Mouse (Mus musculus) cerebellum, adult 9-10 months (tissue): ENCODE measurements at regions not wholly inside any gene's neighbourhood (a gene's known extent, or its start where the extent isn't known, plus 50 kb on each side); places are given as distances from the start of the nearest gene placed in this dataset.

Source experiments
- DNase-seq: peaks from one replicate; pipeline ENCODE4 v3.0.0; 2022

DNA sequence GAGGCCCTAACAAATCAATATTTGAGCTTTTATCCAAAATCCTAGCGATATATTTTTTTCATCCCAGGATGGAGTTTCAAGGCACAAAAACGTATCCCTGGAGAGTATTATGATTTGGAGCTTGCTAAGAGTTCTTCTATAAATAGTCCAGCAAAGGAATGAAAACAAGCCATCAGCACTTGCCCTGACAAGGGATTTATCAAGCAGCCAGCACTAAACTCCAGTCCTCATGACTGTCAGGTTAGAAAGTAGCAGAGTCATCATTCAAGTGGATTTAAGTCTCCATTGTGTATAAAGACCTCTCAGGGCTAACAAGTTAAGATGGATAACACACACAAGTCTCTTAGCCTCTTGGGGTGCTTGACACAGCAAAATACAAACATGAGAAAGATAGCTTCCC is 148.6 kb upstream of the Ust start:
- DNase-seq, result no peak

GRCm38 (mm10) chr10:8658934-8659294 is 140.3 kb upstream of the Ust start:
- DNase-seq, result no peak

GRCm38 (mm10) chr10:8658024-8658933 is 139.7 kb upstream of the Ust start:
- no peak for DNase-seq

DNA sequence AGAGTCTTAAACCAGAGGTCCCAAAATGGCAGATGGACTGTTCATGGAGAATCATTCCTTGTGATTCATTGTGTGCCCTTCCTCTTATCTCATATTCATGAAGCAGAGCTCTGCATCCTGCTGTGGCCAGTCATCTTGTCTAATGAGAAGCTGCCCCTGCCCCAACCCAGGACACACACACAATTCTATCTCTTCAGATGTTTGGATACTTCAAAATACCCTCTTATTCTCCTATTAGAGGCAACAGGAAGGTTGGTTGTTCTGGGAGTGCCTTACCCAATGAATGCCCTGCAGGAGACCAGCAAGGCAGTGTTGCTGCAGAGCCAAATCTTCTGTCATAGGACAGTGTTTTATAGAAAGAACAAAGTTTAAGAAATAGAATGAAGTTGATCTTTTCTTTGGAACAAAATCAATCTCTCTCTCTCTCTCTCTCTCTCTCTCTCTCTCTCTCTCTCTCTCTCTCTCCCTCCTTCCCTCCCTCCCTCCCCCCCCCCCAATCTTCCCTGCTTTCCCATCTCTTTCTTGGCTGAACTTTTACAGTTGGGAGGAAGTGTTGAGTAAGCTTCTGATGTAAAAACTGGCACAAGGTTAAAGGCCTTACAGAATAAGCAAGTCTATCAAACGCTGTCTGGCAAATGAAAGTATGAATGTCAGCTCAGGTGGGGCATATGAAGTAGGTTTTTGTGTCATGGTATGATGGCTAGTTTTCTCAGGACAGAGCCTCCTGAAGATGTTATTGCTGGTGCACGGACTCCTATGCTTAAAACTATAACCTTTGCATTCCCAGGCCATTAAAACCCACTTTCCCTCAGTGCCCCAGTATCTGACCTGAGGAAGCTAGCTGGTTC is 138.8 kb upstream of the Ust start:
- no peak for DNase-seq

GRCm38 (mm10) chr10:8653651-8654050 is 135.0 kb upstream of the Ust start:
- no peak for DNase-seq

GRCm38 (mm10) chr10:8642266-8642665 is 123.6 kb upstream of the Ust start:
- DNase-seq, result no peak

DNA sequence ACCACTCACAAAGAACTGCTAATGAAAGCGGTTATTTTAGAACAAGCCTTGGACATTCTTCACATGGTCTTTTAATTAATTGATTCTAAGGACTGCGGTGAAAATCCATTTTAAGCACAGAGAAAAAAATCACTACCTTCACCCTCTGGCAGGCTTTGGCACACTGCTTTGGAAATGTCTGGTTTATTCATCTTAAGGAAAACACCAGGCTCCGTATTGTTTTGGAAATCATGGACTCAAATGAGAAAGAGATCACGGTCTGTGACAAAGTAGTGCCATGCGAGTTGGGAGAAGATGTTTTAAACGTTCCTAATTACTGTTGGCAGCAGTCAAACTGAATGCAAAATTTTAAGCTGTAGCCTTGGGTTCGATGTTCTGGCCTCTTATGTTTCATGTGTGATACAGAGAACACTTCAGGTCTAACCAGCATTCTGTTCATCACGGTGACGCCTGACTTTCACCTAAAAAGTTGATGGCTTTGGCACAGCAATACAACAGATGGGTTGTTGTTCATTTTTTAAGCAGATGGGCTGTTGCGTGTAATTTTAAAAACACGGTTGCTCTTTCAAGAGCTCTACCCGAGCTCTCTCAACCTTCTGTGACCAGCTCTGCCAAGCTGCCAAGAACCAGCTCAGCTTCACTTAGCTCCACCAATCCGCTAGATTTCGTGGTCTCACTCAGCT is 105.7 kb upstream of the Ust start:
- DNase-seq, result no peak

DNA sequence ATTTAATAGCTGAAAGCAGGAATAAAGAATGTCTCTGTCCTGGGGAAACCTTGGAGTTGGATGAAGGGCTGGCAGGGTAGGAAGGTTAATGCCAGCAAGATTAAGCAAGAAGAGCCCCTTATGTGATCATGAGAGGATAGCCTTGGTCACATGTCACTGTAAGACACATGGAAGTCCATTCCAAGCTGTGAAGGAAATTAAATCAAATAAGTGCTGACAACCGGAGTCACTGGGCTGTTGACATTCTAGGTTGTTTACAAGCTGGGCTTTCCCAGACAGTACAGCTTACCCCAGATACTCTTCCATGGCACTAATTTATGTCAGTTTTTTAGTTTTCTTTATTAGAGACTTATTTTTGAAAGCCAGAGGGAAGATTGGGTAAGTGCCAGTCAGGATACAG is 100.1 kb upstream of the Ust start:
- DNase-seq, result no peak

- DNase-seq, result no peak
These were observed 96.9 kb upstream of the Ust start for GRCm38 (mm10) chr10:8615452-8616025.

DNA sequence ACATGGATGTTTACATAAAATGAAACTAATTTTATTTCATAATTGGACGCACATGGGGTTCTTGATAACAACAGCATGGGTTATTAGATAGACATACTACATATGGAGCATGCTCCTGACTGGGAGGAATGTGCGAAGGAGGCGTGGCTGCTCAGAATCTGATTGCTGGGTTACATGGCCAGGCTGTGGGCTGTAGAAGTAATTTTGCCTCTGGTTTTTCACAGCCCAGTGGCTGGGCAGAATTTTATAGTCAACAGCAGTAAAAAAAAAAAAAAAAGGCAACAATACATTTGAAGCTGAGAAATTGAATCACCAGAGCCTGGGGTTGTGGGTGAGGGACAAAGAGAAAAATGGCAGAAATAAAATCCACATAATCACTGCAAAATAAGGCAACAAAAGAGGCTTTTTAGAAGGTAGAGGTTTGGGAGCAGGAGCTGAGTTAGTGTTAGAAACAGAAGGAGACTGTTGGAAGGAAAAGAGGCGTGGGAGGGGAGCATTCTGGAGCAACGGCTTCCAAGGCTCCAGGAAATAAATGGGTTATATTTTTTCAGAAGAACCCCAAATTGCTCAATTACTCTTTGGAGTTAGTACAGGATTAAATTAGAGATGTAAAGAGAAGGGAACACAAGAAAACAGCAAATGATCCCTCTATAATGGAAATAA is 71.4 kb upstream of the Ust start:
- DNase-seq, result no peak

DNA sequence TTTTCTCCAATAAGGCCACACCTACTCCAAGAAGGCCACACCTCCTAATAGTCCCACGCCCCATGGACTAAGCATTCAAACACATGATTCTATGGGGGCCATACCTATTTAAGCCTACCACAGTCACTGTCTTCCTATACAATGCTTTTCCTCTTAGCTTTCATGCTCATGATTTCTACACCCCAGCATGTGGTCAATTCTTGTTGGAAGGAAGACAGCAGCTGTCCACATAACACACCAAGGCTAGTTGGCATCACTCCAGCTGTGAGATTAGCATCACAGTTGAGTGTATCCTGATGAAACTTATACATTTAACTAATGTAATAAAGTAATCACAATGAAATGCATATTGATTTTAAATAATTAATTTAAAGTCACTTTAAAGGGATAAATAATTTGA is 70.5 kb upstream of the Ust start:
- DNase-seq, result no peak

DNA sequence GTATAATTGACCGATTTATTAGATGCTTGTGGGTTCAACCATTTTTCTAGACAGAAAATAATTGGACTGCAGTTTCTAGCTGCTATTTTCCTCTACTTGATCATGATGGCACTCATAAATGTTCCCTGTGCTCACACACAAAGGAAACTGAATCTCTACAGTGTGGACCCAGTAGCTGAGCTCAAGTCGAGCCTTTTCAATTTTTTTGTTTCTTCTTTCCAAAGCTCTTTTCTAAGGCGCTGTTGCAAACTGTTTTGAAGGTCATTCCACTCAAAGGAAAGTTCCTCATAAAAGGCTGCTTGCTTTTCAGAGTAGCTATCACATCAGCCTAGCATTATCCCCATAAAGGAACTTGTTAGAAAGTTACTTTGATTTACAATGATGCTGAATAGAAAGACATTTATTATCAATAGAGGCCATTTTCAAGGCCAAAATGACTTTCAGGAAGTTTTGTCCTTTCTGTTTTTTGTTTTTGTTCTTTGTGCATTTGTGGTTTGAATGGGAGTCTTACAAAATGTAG is 65.8 kb upstream of the Ust start:
- no peak for DNase-seq

DNA sequence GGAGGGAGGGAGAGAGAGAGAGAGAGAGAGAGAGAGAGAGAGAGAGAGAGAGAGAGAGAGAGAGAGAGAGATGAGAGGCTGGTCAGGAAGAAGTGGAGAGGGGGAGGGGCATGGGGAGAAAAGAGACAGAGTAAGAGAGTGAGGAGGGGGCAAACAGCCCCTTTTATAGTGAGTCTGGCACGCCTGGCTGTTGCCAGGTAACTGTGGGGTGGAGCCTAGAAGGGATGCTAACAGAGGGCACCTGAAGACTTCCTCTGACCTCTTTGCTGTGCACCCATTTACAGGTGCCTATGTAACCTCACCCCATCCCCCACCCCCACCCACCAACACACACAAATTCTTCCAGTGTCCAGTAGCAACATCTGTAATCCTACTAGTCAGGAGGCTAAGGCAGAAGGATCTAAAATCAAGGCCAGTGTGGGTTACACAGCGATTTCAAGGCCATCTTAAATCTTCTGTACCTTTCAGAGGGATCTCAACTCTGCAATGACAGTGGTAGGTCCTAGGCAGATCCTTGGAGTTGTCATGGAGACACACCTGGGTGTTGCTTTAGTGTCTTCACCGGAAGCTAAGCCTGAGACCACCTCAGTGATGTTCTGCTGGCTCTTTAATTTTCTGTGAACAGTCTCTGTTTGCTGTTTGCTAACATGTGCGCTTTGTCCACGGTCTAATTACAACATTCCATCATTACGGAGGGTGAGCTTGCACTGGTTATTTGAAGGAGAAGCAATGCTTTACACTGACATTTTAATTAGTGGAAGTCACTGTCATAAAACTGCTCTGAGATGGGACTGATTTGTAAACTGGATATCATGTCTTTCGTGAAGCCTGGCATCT is 65.1 kb upstream of the Ust start:
- DNase-seq, result no peak

DNA sequence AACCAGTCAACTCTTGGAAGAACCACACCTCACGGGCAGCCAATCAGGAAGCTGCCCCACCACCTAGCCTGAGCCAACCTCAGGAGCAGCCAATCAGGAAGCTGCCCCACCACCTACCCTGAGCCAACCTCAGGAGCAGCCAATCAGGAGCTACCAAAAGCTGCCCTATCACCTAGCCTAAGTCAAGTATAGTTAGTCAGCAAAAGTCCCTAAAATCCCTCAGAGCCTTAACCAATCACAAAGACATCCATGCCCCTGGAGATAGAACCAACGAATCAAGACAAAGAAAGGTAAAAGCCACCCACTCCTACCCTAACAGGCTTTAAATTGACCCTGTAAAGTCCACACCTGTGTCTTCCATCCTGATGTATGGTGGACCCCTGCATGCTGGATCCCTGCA is 61.7 kb upstream of the Ust start:
- no peak for DNase-seq

DNA sequence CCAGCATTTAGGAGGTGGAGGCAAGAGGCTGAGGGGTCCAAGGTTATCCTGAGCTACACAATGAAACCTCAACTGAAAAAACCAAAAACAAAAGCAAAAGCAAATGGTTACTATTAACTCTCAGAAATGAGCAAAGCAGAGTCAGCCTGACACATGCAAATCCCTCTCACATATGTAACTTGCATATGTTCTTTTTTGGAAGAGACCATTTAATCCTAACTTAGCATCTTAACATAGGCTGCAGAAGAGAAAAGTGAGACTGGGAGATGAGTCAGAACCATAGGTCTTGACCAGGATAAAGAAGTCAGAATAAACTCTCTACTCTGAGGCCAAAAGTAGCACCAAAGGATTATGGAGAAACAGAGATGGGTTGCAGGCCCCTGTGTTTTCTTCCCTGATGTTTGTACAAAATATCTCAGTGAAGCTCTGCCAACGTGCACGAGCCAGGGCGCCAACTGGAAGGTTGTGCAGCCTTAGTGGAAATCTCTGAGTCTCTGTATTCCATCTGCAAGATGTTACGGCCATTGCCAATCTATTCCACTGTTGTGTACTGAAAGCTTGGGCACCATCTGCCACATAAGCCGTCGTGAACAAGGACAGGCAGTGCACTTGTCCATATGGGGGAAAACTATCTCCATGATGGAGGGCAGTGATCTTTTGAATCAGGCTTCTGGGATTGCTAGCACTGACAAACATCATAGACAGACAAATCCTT is 59.2 kb upstream of the Ust start:
- DNase-seq, result peak; percentile 9
